Mouse (Mus musculus): Measurements from ENCODE around the gene H2-Ab1.

DNA sequence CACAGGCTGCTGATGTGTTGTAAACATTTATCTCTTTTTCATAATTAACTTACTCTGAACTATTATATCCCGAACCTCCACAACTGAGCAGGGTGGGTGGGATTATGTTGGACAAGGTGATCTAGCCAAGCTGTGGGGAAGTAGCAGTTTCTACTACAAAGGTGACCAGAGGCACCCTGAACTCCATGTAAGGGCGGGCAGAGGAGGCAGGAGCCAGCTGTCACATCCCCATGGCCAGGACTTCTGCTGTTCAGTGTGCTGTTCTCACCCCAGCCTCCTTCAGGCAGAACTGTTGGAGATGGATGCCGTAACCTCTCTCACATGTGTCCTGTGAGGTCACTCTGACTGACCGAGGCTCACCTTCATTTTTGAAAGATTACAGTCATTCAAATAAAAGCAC, 12.3 kb downstream of the H2-Ab1 start:
- TF ChIP-seq GATA1 (IDR thresholded peaks at IDR 0.05; ENCODE audit: borderline replicate concordance, low read length) (no peak), FLI1 (IDR thresholded peaks at IDR 0.05; ENCODE audit: low read length) (no peak)
